Mouse (Mus musculus): Measurements from ENCODE around the gene Smtnl1. TPM values are rescaled to one million over a fixed set of nuclear protein-coding genes. Genes with fewer than 3 reads are reported as not detected.

Gene Smtnl1
- polyA plus RNA-seq, 1 experiment from 2014 or later, result not detected

Other genes starting within 250 kb of the Smtnl1 start
- gene Ctnnd1, start 171.9 kb downstream of the Smtnl1 start, polyA plus RNA-seq (2015; fragmentation: Nextera tagmentation; extraction: Ambion mirVana), result 35.7 and 38.1 TPM in 2 replicates
- gene Btbd18, start 163.6 kb downstream of the Smtnl1 start, polyA plus RNA-seq (2015; fragmentation: Nextera tagmentation; extraction: Ambion mirVana), result 0.36 and 0.41 TPM in 2 replicates
- 251 and 270 TPM in 2 replicates for gene Selenoh, start 151.9 kb downstream of the Smtnl1 start, polyA plus RNA-seq (2015; fragmentation: Nextera tagmentation; extraction: Ambion mirVana)
- not detected in 2 replicates for gene Gm28635, start 144.6 kb downstream of the Smtnl1 start, polyA plus RNA-seq (2015; fragmentation: Nextera tagmentation; extraction: Ambion mirVana)
- 51.7 and 54.7 TPM in 2 replicates for gene Med19, start 144.2 kb downstream of the Smtnl1 start, polyA plus RNA-seq (2015; fragmentation: Nextera tagmentation; extraction: Ambion mirVana)
- gene Tmx2, start 143.5 kb downstream of the Smtnl1 start, polyA plus RNA-seq (2015; fragmentation: Nextera tagmentation; extraction: Ambion mirVana), result 198 and 209 TPM in 2 replicates
- 19.3 and 19.7 TPM in 2 replicates for gene Zdhhc5, start 107.5 kb downstream of the Smtnl1 start, polyA plus RNA-seq (2015; fragmentation: Nextera tagmentation; extraction: Ambion mirVana)
- gene Clp1, start 95.3 kb downstream of the Smtnl1 start, polyA plus RNA-seq (2015; fragmentation: Nextera tagmentation; extraction: Ambion mirVana), result 30.1 and 30.4 TPM in 2 replicates
- gene Ypel4, start 88.6 kb downstream of the Smtnl1 start, polyA plus RNA-seq (2015; fragmentation: Nextera tagmentation; extraction: Ambion mirVana), result 20.7 and 21.2 TPM in 2 replicates
- gene Gm19426, start 79.0 kb downstream of the Smtnl1 start, polyA plus RNA-seq (2015; fragmentation: Nextera tagmentation; extraction: Ambion mirVana), result 5.6 TPM in 2 replicates
- gene Serping1, start 47.2 kb downstream of the Smtnl1 start, polyA plus RNA-seq (2015; fragmentation: Nextera tagmentation; extraction: Ambion mirVana), result 21.7 and 25.4 TPM in 2 replicates
- 20.4 and 20.9 TPM in 2 replicates for gene Ube2l6, start 23.8 kb downstream of the Smtnl1 start, polyA plus RNA-seq (2015; fragmentation: Nextera tagmentation; extraction: Ambion mirVana)
- 61.4 and 66.5 TPM in 2 replicates for gene Timm10, start 4.3 kb upstream of the Smtnl1 start, polyA plus RNA-seq (2015; fragmentation: Nextera tagmentation; extraction: Ambion mirVana)
- 2.5 and 3.4 TPM in 2 replicates for gene Slc43a1, start 16.2 kb upstream of the Smtnl1 start, polyA plus RNA-seq (2015; fragmentation: Nextera tagmentation; extraction: Ambion mirVana)
- 12.8 and 16.3 TPM in 2 replicates for gene Rtn4rl2, start 64.1 kb upstream of the Smtnl1 start, polyA plus RNA-seq (2015; fragmentation: Nextera tagmentation; extraction: Ambion mirVana)
- 3.8 and 4.2 TPM in 2 replicates for gene Slc43a3, start 113.9 kb upstream of the Smtnl1 start, polyA plus RNA-seq (2015; fragmentation: Nextera tagmentation; extraction: Ambion mirVana)
- 0.31 TPM in 1 of 2 replicates, not detected in the other for gene Prg2, start 157.8 kb upstream of the Smtnl1 start, polyA plus RNA-seq (2015; fragmentation: Nextera tagmentation; extraction: Ambion mirVana)
- gene Prg3, start 165.6 kb upstream of the Smtnl1 start, polyA plus RNA-seq (2015; fragmentation: Nextera tagmentation; extraction: Ambion mirVana), result not detected in 2 replicates
- gene Ssrp1, start 214.6 kb upstream of the Smtnl1 start, polyA plus RNA-seq (2015; fragmentation: Nextera tagmentation; extraction: Ambion mirVana), result 229 and 235 TPM in 2 replicates
- 0.75 and 1.1 TPM in 2 replicates for gene P2rx3, start 214.8 kb upstream of the Smtnl1 start, polyA plus RNA-seq (2015; fragmentation: Nextera tagmentation; extraction: Ambion mirVana)
- 22.0 and 29.2 TPM in 2 replicates for gene Tnks1bp1, start 225.4 kb upstream of the Smtnl1 start, polyA plus RNA-seq (2015; fragmentation: Nextera tagmentation; extraction: Ambion mirVana)